Mouse (Mus musculus) embryonic stem cell, embryonic (primary cell): ENCODE measurements around the gene Lrguk.

Experiments used
- CTCF ChIA-PET, 4 experiments: fragments of 300-600 bp in 2 of 4; fragments of 350-600 bp in 2 of 4; sonication (Branson Sonifier 250); formaldehyde crosslinking; loops; one replicate each; lab custom pipeline; 2022; ENCODE audit warnings: inconsistent platforms in 2 of 4; lab: Charles Lee
- POLR2A ChIA-PET, 4 experiments: fragments of 300-600 bp in 2 of 4; fragments of 350-600 bp in 2 of 4; sonication (Branson Sonifier 250); formaldehyde crosslinking; loops; one replicate each; lab custom pipeline; 2022; ENCODE audit warnings: antibody characterized with exemption in 4 of 4, inconsistent platforms in 1 of 4; lab: Charles Lee

The Lrguk gene

DNA sequence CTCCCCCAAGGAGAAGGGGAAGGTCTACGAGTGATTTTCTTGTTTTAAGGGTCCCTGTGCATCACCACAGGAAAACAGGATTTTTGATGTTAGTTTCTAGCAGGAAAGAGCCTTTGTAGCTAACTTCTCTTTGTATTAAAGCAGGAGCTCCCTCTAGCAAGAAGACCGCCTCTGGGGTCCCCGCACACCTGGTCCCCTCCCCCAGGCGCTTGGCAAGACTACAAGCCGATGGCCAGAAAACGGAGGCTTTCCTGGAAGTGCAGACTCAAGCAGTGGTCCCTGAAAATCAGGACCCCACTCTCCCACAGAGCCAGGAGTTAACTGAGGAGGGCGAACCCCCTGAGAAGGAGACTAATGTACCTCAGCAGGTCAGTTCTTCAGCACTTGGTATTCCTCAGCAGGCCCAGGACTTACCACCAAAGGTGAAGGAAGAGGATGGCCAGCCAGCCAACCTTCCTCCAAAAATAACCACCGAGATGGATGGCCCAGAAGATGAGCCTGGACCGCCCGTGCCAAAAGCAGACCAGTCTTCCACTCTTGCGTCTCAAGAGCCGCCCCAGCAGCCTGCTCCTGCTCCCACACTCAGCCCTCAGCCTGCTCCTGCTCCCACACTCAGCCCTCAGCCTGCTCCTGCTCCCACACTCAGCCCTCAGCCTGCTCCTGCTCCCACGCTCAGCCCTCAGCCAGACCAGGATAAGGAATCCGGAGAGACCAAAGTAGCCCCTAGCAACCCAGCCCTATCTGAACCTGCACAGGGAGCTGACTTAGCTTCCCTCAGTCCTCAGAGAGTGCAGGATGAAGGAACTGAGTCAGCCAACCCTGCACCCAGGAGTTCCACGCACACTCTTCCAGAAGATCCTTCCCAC lies 72.5 kb downstream of the Lrguk start:
- ChIA-PET CTCF (interaction anchor here in 1 of 4 experiments (0.8 kb wide), 1 partner anchor 153 kb away, joined by 3 read pairs; no protein-coding TSS in a partner anchor), POLR2A (interaction anchor here in 2 of 4 experiments (0.9 to 1.3 kb wide), 3 partner anchors 8 to 88 kb away, joined by 3 to 4 read pairs (median 3); no protein-coding TSS in a partner anchor)

- CTCF ChIA-PET: no interaction called here
- POLR2A ChIA-PET: interaction anchor here in 2 of 4 experiments (0.5 to 1.4 kb wide), 4 partner anchors 9 to 85 kb away, joined by 3 to 5 read pairs (median 4); no protein-coding TSS in a partner anchor
These were observed 74.1 kb downstream of the Lrguk start for GRCm38 (mm10) chr6:34103251-34103920.

DNA sequence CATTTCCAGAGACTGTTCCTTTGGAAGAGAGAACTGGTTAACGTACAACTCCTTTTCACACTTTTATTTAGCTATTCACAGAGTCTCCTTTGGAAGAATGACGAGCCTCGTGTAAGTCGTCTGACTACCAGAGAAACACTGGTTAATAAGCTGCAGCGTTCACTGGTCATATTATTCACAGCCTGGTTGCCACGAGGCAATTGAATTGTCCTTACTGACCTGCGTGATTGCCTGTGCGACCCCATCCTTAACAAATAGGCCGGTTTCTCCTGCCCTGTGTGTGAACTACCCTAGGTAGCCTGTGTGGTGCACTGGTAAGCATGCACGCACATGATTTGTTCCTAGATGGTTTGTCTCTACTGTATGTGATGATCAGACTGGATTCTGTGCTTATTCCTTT lies 81.3 kb downstream of the Lrguk start:
- CTCF ChIA-PET: interaction anchor here in 1 of 4 experiments (0.6 kb wide), 1 partner anchor 768 kb away, joined by 3 read pairs; no protein-coding TSS in a partner anchor
- POLR2A ChIA-PET: no interaction called here

GRCm38 (mm10) chr6:34111406-34111805 lies 82.2 kb downstream of the Lrguk start:
- POLR2A ChIA-PET: interaction anchor here in 1 of 4 experiments (1.5 kb wide), 1 partner anchor 9 kb away, joined by 4 read pairs; no protein-coding TSS in a partner anchor

GRCm38 (mm10) chr6:34116838-34117478 lies 87.7 kb downstream of the Lrguk start:
- POLR2A ChIA-PET: no interaction called here
- CTCF ChIA-PET: no interaction called here

More at GRCm38 (mm10) chr6:34111406-34111805, 82.2 kb downstream of the Lrguk start:
- CTCF ChIA-PET: no interaction called here

- POLR2A ChIA-PET: interaction anchor here in 1 of 4 experiments (0.7 kb wide), 1 partner anchor 49 kb away, joined by 3 read pairs; no protein-coding TSS in a partner anchor
- CTCF ChIA-PET: no interaction called here
These were observed 95.2 kb downstream of the Lrguk start for GRCm38 (mm10) chr6:34124401-34124800.

DNA sequence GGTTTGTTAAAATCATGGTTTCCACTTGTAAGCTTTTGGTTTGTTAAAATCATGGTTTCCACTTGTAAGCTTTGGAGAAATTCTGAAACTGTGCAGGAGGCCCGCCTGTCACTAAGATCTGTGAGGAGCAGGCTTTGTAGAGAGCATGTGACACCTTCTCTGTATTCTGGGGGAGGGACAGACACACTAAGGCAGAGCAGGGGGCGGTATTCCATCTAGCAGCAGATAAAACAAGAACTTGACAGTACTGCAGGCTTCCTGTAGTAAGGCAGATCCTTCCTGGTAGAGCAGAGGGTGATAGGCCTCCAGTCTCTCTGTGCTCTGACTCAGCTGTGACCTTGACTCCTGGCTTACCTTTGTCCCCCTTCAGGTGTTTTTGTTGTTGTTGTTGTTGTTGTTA lies 100.0 kb downstream of the Lrguk start:
- ChIA-PET CTCF (no interaction called here), POLR2A (no interaction called here)

DNA sequence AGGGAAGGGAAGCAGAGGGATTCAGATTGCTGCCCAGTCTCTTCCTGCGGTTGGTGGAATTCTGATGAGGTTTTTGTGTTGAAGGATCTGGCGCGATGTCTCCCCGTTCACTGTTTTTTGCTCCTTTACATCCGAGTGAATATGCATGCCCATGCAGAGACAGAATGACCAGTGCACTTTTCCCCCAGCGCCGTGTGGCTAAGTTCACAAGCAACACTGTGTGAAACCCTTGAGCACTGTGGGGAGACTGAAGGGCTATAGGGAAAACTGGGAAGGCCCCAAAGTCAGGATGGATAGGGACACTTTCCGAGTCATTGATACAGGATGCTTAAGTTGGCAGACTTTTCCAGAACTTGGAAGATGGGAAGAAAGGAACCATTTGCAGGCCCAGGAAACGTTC lies 103.1 kb downstream of the Lrguk start:
- ChIA-PET POLR2A (no interaction called here), CTCF (no interaction called here)

DNA sequence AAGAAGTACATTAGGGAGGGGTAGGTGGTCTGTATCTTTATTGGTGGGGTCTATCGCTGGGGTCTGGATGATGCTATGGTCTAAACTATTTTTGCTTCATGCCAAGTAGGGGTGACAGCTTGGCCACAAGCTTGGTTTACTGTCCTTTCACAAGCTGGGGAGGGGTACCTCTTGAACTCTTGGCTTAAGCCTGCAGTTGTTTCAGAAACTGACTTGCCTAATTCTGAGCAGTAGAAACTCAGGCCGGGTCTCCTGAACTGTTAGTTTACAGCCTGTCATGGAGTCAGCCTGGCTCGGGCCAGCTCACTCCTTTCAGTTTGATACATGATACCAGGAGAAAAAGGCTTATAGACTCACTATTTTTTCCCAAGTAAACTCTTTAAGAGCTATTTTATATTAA lies 109.1 kb downstream of the Lrguk start:
- ChIA-PET CTCF (no interaction called here), POLR2A (no interaction called here)

DNA sequence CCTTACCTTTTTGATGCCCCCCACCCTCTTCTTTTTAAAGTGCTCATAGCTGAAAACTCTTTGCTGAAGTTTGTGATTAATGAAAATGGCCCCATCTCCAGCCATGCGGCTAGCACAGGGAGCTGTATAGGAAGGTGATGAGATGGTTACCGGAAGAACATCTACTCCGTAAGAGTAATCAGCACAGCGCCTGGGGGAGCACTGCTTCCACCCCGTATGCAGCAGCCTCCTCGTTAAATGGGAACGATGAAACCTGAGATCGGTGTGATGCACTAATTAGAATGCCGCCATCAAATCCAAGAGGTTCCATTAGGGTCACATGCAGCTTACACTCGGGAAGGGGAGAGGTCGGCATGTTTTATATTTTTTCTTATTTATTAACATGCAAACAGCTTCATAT lies 113.7 kb downstream of the Lrguk start:
- POLR2A ChIA-PET: interaction anchor here in 2 of 4 experiments (0.6 to 1.8 kb wide), 6 partner anchors 34 to 421 kb away, joined by 3 to 5 read pairs (median 4); partner anchors contain the start of gene Slc35b4 (in 1 of the 2)
- CTCF ChIA-PET: interaction anchor here in 2 of 4 experiments (0.6 kb wide), 2 partner anchors 56 to 272 kb away, joined by 3 to 4 read pairs; no protein-coding TSS in a partner anchor

DNA sequence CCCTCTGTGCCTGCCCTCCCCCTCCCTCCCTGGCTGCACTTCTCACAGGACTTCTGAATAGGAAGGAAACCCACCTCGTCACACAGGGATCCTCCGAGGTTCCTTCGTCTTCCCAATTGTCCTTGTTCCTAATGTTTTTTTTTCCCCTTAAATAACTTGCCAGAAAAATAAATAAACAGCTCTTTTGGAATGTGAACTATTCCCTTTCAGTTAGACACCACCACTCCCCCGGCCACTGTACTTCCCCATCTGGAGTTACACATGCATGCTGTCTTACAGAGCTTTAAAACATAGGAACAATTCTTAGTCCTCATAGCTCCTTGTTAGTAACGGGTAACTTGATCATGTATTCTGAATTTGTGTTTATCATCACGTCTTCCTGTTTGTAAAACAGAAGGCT lies 116.8 kb downstream of the Lrguk start:
- ChIA-PET POLR2A (interaction anchor here in 1 of 4 experiments (0.6 kb wide), 1 partner anchor 46 kb away, joined by 15 read pairs; no protein-coding TSS in a partner anchor), CTCF (no interaction called here)

DNA sequence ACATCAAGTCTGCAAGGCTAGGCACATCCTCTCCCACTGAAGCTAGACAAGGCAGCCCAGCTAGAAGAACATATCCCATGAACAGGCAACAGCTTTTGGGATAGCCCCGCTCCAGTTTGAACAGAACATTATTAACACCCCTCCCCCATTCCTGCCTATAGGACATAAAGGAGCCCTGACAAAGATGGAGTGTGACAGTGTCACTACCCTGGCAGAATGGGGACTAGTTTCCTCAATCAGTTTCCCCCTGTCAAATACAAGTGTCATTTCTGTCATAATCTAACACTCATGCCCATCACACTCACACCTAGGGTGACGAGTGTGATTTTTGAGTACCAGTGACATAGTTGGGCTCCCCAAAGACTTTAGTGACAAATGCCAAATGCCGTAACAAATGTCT lies 118.8 kb downstream of the Lrguk start:
- CTCF ChIA-PET: no interaction called here
- POLR2A ChIA-PET: interaction anchor here in 2 of 4 experiments (0.6 kb wide), 2 partner anchors 15 to 690 kb away, joined by 3 to 5 read pairs; no protein-coding TSS in a partner anchor

DNA sequence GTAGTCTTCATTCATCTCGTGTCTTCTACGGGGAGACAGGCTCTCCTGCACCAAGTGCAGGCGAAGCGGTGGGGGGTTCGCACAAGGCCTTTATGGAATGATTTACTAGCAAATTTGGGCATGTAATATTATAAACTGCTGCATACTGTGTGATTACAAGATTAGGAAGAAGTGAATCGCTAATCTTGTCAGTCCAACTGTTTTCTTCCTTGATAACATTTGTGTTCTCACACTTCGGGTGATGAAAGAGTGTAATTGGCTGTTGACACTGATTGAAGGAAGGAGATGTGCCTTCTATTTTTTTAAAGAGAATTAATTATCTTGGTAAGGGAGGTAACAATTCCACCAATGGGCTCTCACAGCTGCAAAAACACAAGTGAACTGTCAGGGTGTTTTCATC lies 119.4 kb downstream of the Lrguk start:
- CTCF ChIA-PET: no interaction called here
- POLR2A ChIA-PET: interaction anchor here in 1 of 4 experiments (1.6 to 1.8 kb wide), 2 partner anchors 23 to 45 kb away, joined by 4 to 6 read pairs; no protein-coding TSS in a partner anchor

DNA sequence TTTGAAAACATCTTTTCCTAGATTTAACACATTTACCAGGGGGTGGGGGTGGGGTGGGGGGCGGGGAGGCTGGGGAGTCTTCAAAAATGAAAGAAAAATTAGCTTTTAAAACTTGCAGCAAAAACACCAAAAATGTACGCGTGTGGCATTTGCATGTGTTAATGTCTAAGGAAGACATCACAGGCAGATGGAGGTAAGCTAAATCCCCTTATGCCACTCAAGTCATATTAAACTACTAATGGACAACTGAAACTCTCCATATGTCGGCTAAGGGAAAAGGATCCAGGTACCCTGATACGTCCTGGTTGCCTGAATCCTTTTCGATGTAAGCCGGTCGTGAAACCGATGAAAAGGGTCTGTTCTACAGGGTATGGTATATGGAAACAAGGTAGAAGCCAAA lies 119.8 kb downstream of the Lrguk start:
- POLR2A ChIA-PET: interaction anchor here in 2 of 4 experiments (0.6 to 1.8 kb wide), 4 partner anchors 23 to 1311 kb away, joined by 3 to 6 read pairs (median 4); no protein-coding TSS in a partner anchor
- CTCF ChIA-PET: no interaction called here

GRCm38 (mm10) chr6:34149821-34150220 lies 120.6 kb downstream of the Lrguk start:
- ChIA-PET CTCF (no interaction called here), POLR2A (interaction anchor here in 2 of 4 experiments (0.6 to 1.8 kb wide), 5 partner anchors 22 to 44 kb away, joined by 3 to 8 read pairs (median 4); no protein-coding TSS in a partner anchor)

DNA sequence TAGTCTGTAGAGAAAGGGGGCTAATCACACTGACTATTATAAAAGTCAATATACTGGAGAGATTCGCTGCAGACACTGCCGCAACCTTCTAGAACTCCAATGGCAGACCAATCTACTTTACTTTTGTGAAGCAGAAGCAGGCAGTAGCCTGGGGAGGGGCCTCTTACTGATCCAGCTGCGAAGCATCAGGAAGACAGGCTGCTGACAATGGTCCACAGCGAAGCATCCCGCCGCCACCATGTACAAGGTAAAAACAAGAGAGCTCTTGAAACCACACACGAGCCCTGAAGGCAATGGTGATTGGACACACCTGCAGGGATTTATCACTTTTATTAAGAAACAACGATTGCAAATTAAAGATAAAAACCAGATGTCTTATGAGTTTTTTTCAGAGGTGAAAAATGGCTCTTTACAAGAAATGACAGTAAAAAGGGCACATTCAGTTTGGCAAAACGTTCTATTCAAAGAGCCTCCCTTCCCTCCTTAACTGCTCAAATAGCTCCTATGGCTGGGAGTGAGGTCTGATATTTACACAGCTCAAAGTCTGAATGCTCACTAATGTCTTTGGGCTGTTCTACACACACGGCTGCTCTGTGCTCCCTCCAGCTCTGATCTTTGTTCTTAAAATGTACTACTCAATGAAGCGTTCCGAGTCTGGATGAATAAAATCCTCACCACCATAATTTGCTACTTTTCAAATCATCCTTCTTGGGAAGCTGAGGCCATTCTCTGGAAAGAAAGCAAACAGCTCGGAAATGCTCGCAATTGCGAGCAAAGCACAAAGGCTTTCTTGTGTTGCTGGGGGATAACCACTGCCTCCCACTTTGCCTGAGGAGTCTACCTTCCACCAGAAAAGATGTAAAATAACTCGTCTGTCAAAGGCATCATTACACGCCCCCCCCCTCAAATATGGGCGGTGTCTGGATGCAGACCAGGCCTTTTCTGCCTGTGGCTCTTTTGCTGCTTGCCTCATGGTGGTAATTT lies 124.1 kb downstream of the Lrguk start:
- CTCF ChIA-PET: interaction anchor here in 2 of 4 experiments (0.6 to 0.7 kb wide), 2 partner anchors 80 to 179 kb away, joined by 3 read pairs; no protein-coding TSS in a partner anchor
- POLR2A ChIA-PET: interaction anchor here in 3 of 4 experiments (0.5 to 1.8 kb wide), 9 partner anchors 18 to 68 kb away, joined by 3 to 6 read pairs (median 4); no protein-coding TSS in a partner anchor

DNA sequence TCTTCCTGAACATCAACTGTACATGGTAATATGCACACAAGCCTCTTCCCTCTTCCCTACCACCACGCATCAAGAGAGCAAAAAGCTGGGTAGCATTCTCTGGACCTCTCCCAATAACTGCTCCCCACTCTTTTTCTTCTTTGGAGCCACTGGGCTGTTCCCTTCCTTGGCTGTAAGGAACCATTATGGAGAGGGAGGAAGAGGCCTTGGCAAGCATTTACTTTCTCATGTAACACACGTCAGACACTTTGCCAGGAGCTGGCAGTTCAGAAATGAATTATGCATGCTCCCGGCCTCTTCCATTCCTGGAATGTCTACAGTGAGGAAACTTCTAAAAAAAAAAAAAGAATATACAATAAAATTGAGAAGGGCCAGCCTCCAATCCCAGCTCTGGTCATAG lies 125.0 kb downstream of the Lrguk start:
- CTCF ChIA-PET: interaction anchor here in 1 of 4 experiments (0.6 kb wide), 1 partner anchor 79 kb away, joined by 3 read pairs; no protein-coding TSS in a partner anchor
- POLR2A ChIA-PET: interaction anchor here in 3 of 4 experiments (1.2 to 1.8 kb wide), 3 partner anchors 17 to 39 kb away, joined by 3 to 5 read pairs (median 3); no protein-coding TSS in a partner anchor
